Mouse (Mus musculus): ENCODE data around the gene Kdm8. TPM values are rescaled to one million over a fixed set of nuclear protein-coding genes. Genes with fewer than 3 reads are reported as not detected.

Kdm8 gene
- total RNA-seq (2021) (1 to 10 TPM; 3.0 to 4.4 TPM), polyA plus RNA-seq (2012; rRNA removed) (4.6 and 5.2 TPM in 2 replicates)
- long read RNA-seq, transcript Kdm8-201 (8 exons, 2,389 nt): major isoform, 6 of 6 reads
- long read RNA-seq, partial matches to known transcripts: 0 of 6 reads
- long read RNA-seq, other reads (novel, unspliced or antisense): 0 of 6 reads

GRCm38 (mm10) chr7:125444464-125445401, at the start of gene Kdm8:
Kdm8 (plus strand) TSS chr7:125444676.
- H3K27ac ChIP-seq: peak within 1 kb of the TSS; percentile 99
- no peaks in the 10 kb centered on the region for H3K27me3 ChIP-seq (ENCODE audit: control insufficient read depth, insufficient read depth, low read length)
- peak within 1 kb of the TSS; percentile 57 for H3K9ac ChIP-seq (ENCODE audit: low read depth, low read length)
- H3K4me1 ChIP-seq (ENCODE audit: control insufficient read depth, insufficient read depth, low read length): peaks cover 3% of the 10 kb centered on the region
- WGBS: 1% methylated on average over 61 of the region's 61 CpGs
- peak; percentile 94 for DNase-seq
- TF ChIP-seq CTCF (IDR thresholded peaks at IDR 0.05) (no peak), POLR2A (IDR thresholded peaks at IDR 0.05; ENCODE audit: insufficient read depth, low read depth, low read length) (peak; percentile 78), EP300 (IDR thresholded peaks at IDR 0.05; ENCODE audit: insufficient read depth, low read depth, low read length) (0 out of 2 replicates have a peak, but pooled peaks have one; percentile 35)
- intact Hi-C loops (cut with DNase I): loop anchor here (2.0 kb wide), 1 partner anchor 24 kb away; no protein-coding TSS in a partner anchor
- no peaks in the 10 kb centered on the region for H3K79me2 ChIP-seq (replicated peaks; ENCODE audit: control insufficient read depth, insufficient read depth, low read length)
- peak within 1 kb of the TSS; percentile 82 for H3K4me3 ChIP-seq
- H3K36me3 ChIP-seq (ENCODE audit: control insufficient read depth, insufficient read depth, low read length): no peaks in the 10 kb centered on the region

GRCm38 (mm10) chr7:125398116-125398515, 46.4 kb upstream of the Kdm8 start:
- WGBS: 64% methylated on average over 8 of the region's 8 CpGs
- H3K4me3 ChIP-seq: no peak overlapping the region
- no peak overlapping the region for H3K27ac ChIP-seq
- H3K4me1 ChIP-seq (ENCODE audit: control insufficient read depth, insufficient read depth, low read length): no peaks in the 10 kb centered on the region
- DNase-seq: no peak
- no peak overlapping the region for H3K9ac ChIP-seq (ENCODE audit: low read depth, low read length)
- no peaks in the 10 kb centered on the region for H3K36me3 ChIP-seq (ENCODE audit: control insufficient read depth, insufficient read depth, low read length)
- H3K79me2 ChIP-seq (replicated peaks; ENCODE audit: control insufficient read depth, insufficient read depth, low read length): no peaks in the 10 kb centered on the region
- intact Hi-C loops (cut with DNase I): no loop called here
- TF ChIP-seq CTCF (IDR thresholded peaks at IDR 0.05) (no peak), EP300 (IDR thresholded peaks at IDR 0.05; ENCODE audit: insufficient read depth, low read depth, low read length) (no peak), POLR2A (IDR thresholded peaks at IDR 0.05; ENCODE audit: insufficient read depth, low read depth, low read length) (no peak)
- no peaks in the 10 kb centered on the region for H3K27me3 ChIP-seq (ENCODE audit: control insufficient read depth, insufficient read depth, low read length)

GRCm38 (mm10) chr7:125398687-125399086, 45.8 kb upstream of the Kdm8 start:
- no peak overlapping the region for H3K4me3 ChIP-seq
- TF ChIP-seq EP300 (IDR thresholded peaks at IDR 0.05; ENCODE audit: insufficient read depth, low read depth, low read length): no peak
- intact Hi-C loops (cut with DNase I): no loop called here
- peak in 1 of 2 experiments; percentile 31 for DNase-seq
- no peaks in the 10 kb centered on the region for H3K27me3 ChIP-seq (ENCODE audit: control insufficient read depth, insufficient read depth, low read length)
- H3K9ac ChIP-seq (ENCODE audit: low read depth, low read length): no peak overlapping the region
- H3K79me2 ChIP-seq (replicated peaks; ENCODE audit: control insufficient read depth, insufficient read depth, low read length): no peaks in the 10 kb centered on the region
- H3K4me1 ChIP-seq (ENCODE audit: control insufficient read depth, insufficient read depth, low read length): no peaks in the 10 kb centered on the region
- 34% methylated on average over 6 of the region's 6 CpGs for WGBS
- H3K27ac ChIP-seq: no peak overlapping the region
- H3K36me3 ChIP-seq (ENCODE audit: control insufficient read depth, insufficient read depth, low read length): no peaks in the 10 kb centered on the region

- no peaks in the 10 kb centered on the region for H3K36me3 ChIP-seq (ENCODE audit: control insufficient read depth, insufficient read depth, low read length)
- H3K4me3 ChIP-seq: no peak overlapping the region
- WGBS: 74% methylated on average over 6 of the region's 6 CpGs
- no peak overlapping the region for H3K9ac ChIP-seq (ENCODE audit: low read depth, low read length)
- DNase-seq: no peak
- no peaks in the 10 kb centered on the region for H3K79me2 ChIP-seq (replicated peaks; ENCODE audit: control insufficient read depth, insufficient read depth, low read length)
- intact Hi-C loops (cut with DNase I): no loop called here
- TF ChIP-seq EP300 (IDR thresholded peaks at IDR 0.05; ENCODE audit: insufficient read depth, low read depth, low read length) (no peak), CTCF (IDR thresholded peaks at IDR 0.05) (0 out of 2 replicates have a peak, but pooled peaks have one; percentile 13)
- no peak overlapping the region for H3K27ac ChIP-seq
- no peaks in the 10 kb centered on the region for H3K4me1 ChIP-seq (ENCODE audit: control insufficient read depth, insufficient read depth, low read length)
- H3K27me3 ChIP-seq (ENCODE audit: control insufficient read depth, insufficient read depth, low read length): no peaks in the 10 kb centered on the region
Observed at GRCm38 (mm10) chr7:125407136-125407535, 37.3 kb upstream of the Kdm8 start.

GRCm38 (mm10) chr7:125415087-125415486, 29.4 kb upstream of the Kdm8 start:
- DNase-seq: no peak
- Histone ChIP-seq H3K27me3 (ENCODE audit: control insufficient read depth, insufficient read depth, low read length) (no peaks in the 10 kb centered on the region), H3K36me3 (ENCODE audit: control insufficient read depth, insufficient read depth, low read length) (no peaks in the 10 kb centered on the region), H3K9ac (ENCODE audit: low read depth, low read length) (no peak overlapping the region), H3K79me2 (replicated peaks; ENCODE audit: control insufficient read depth, insufficient read depth, low read length) (no peaks in the 10 kb centered on the region), H3K4me1 (ENCODE audit: control insufficient read depth, insufficient read depth, low read length) (no peaks in the 10 kb centered on the region), H3K4me3 (no peak overlapping the region), H3K27ac (no peak overlapping the region)
- WGBS: 91% methylated on average over 1 of the region's 1 CpGs
- intact Hi-C loops (cut with DNase I): no loop called here
- TF ChIP-seq EP300 (IDR thresholded peaks at IDR 0.05; ENCODE audit: insufficient read depth, low read depth, low read length) (no peak), POLR2A (IDR thresholded peaks at IDR 0.05; ENCODE audit: insufficient read depth, low read depth, low read length) (no peak), CTCF (IDR thresholded peaks at IDR 0.05) (no peak)

- WGBS: 66% methylated on average over 4 of the region's 4 CpGs
- Histone ChIP-seq H3K9ac (ENCODE audit: low read depth, low read length) (no peak overlapping the region), H3K4me3 (no peak overlapping the region), H3K27ac (no peak overlapping the region), H3K27me3 (ENCODE audit: control insufficient read depth, insufficient read depth, low read length) (no peaks in the 10 kb centered on the region), H3K4me1 (ENCODE audit: control insufficient read depth, insufficient read depth, low read length) (no peaks in the 10 kb centered on the region), H3K36me3 (ENCODE audit: control insufficient read depth, insufficient read depth, low read length) (no peaks in the 10 kb centered on the region), H3K79me2 (replicated peaks; ENCODE audit: control insufficient read depth, insufficient read depth, low read length) (no peaks in the 10 kb centered on the region)
- no peak for DNase-seq
- no peak for TF ChIP-seq EP300 (IDR thresholded peaks at IDR 0.05; ENCODE audit: insufficient read depth, low read depth, low read length)
- TF ChIP-seq CTCF (IDR thresholded peaks at IDR 0.05): no peak
- no peak for TF ChIP-seq POLR2A (IDR thresholded peaks at IDR 0.05; ENCODE audit: insufficient read depth, low read depth, low read length)
- intact Hi-C loops (cut with DNase I): no loop called here
Observed at GRCm38 (mm10) chr7:125415776-125416175, 28.7 kb upstream of the Kdm8 start.
